Mouse (Mus musculus) heart, adult 11 months (tissue): ENCODE measurements at regions not wholly inside any gene's neighbourhood (a gene's known extent, or its start where the extent isn't known, plus 50 kb on each side); places are given as distances from the start of the nearest gene placed in this dataset.

Experiments
- DNase-seq: peaks from one replicate; pipeline ENCODE4 v3.0.0; 2022

DNA sequence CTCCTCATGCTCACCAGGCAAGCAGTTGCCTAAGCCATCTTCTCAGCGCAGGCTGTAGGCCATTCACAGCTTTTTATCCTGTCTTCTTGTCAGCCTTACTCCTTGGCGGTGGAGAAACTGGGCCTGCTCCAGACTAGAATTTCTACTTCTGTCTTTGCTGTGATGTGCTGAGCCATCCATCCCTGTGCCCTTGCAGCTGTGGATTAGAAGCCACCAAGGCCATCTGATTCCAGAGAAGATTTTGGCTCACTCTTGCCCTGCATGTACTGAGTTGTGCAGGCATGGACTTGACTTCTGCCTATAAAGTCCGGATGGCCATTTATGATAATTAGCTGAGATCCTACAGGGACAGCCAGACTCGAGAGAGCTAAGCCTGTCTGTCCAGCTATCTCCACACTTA is 133.4 kb upstream of the Gli2 start:
- DNase-seq, result no peak

DNA sequence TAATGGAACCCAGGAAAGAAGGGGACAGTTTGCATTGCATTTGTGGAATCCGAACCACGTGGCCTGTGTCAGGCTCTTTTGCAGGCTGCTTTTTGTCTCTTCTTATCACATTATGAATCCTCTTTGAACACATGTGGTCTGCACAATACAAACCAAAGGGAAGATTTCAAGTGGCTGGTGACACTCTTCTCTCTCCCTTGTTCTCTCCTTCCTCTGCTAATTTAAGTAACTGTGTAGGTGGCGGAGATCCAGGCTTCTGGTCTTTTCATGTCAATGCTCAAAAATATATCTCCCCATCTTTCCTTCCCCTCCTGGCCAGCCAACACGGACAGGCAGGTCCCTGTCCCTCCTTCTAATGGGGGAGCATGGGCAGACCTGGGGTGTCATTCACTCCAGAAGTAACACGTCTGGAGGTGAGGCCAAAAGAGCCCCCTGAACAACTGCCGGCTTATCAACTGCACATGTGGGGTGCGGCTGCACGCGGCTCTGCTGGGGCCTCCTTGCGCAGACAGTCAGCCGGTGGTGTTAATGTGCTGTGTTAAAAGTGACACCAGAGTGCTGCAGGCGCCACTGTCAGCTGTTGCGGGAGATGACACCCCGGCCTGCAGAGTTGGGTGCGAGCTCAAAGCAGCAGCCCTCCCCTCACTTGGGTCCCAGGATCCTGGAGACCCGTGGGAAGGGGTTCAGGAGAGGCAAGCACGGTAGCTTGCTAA is 130.3 kb upstream of the Gli2 start:
- DNase-seq, result no peak

- no peak for DNase-seq
Observed at GRCm38 (mm10) chr1:119173030-119173756, 119.8 kb upstream of the Gli2 start.

GRCm38 (mm10) chr1:119167443-119167842 is 114.0 kb upstream of the Gli2 start:
- no peak for DNase-seq

GRCm38 (mm10) chr1:119166286-119166685 is 112.9 kb upstream of the Gli2 start:
- no peak for DNase-seq

DNA sequence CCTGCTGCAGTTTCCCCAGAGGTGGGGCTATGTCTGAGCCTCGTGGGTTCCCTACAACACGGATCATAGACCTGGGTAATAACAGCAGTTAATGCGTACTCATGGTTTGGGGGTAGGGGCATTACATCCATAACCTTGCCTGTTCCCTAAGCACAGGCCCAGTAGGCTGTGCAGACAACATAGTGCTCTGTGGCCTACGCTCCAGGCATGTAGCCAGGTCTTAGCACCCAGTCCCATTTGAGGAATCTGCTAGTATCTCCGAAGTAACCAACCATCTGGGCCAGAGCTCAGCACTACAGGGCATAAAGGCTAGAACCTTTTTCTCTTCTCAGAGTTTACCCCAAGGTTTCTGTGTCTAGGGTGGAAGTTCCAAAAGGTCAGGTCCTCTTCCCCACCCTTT is 111.4 kb upstream of the Gli2 start:
- DNase-seq, result no peak

DNA sequence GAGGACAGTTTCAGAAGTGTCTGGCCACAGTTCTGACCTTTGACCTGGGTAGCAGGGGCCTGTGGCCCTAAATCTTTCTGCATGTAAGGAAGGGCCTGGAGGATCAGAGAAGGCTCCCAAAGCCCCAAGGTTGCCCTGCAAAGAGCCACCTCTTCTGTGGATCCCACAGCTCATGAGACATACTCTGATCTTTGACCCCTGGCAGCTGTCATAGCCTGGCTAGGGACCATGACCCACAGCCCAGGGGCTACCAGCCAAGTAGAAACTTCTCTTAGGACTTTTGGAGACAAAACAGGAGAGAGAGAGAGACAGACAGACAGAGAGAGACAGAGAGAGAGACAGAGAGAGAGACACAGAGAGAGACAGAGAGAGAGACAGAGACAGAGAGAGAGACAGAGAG is 110.4 kb upstream of the Gli2 start:
- DNase-seq, result no peak

GRCm38 (mm10) chr1:119163114-119163740 is 109.8 kb upstream of the Gli2 start:
- DNase-seq, result peak; percentile 91

DNA sequence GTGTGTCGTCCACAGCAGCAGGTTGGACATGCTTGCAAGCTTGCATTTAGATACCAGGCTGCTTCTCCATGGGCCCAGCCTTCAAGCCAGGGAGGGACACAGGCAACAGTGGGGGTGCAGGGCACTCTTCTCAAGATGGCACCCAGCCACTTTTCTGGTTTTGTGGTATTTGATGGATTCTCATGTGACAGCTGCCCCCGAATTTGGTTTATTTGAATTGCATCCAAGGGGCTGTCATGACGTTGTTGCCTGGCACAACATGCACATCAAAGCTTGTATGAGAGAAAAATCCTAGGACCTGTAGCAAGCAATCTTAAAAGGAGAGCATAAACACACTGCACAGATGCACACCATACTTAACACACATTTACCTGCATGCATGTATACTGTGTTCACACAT is 108.3 kb upstream of the Gli2 start:
- no peak for DNase-seq

GRCm38 (mm10) chr1:119160354-119160753 is 106.9 kb upstream of the Gli2 start:
- no peak for DNase-seq

- DNase-seq, result no peak
Observed at GRCm38 (mm10) chr1:119157171-119157700, 103.8 kb upstream of the Gli2 start.

GRCm38 (mm10) chr1:119153619-119154018 is 100.2 kb upstream of the Gli2 start:
- no peak for DNase-seq

- DNase-seq, result peak; percentile 92
Observed at GRCm38 (mm10) chr1:119152776-119153175, 99.4 kb upstream of the Gli2 start.

GRCm38 (mm10) chr1:119147506-119147905 is 94.1 kb upstream of the Gli2 start:
- DNase-seq, result no peak

DNA sequence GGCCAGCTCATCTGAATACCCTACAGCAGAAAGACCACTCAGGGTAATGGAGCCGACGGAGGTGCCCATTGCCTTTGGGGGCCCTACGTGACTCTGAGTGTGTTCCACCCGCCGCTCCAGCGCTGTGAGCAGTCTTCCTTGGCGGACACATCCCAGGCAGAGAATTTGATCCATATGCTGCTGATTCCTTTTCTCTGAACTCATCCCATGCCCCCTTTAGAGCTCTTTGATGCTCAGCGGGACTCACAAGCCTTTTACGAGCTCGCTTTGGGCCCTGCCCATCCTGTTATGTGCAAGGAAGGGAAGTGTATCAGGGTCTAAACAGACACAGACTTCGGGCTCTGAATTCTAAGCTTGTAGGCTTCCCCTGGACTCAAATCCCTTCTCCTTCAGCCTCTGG is 90.4 kb upstream of the Gli2 start:
- no peak for DNase-seq

GRCm38 (mm10) chr1:119129039-119129438 is 75.6 kb upstream of the Gli2 start:
- DNase-seq, result peak; percentile 92

- DNase-seq, result no peak
Observed at GRCm38 (mm10) chr1:119125561-119125960, 72.1 kb upstream of the Gli2 start.

GRCm38 (mm10) chr1:119124798-119125197 is 71.4 kb upstream of the Gli2 start:
- no peak for DNase-seq

GRCm38 (mm10) chr1:119124063-119124462 is 70.6 kb upstream of the Gli2 start:
- no peak for DNase-seq

GRCm38 (mm10) chr1:119123402-119123801 is 70.0 kb upstream of the Gli2 start:
- DNase-seq, result no peak

- no peak for DNase-seq
Observed at GRCm38 (mm10) chr1:119122975-119123374, 69.6 kb upstream of the Gli2 start.

GRCm38 (mm10) chr1:119119863-119120569 is 66.6 kb upstream of the Gli2 start:
- no peak for DNase-seq

- no peak for DNase-seq
Observed at GRCm38 (mm10) chr1:119115106-119115674, 61.8 kb upstream of the Gli2 start.
